Mouse (Mus musculus): ENCODE data around the gene Wdr91.

The Wdr91 gene

GRCm38 (mm10) chr6:34910371-34911219 is at the start of gene Wdr91:
TSS of gene Wdr91 (minus strand) at chr6:34910876.
- peak; percentile 91 for DNase-seq (ENCODE audit: low read depth, low spot score)

- no peak for DNase-seq (ENCODE audit: low read depth, low spot score)
Measured at GRCm38 (mm10) chr6:34959131-34959530, 48.5 kb upstream of the Wdr91 start.

DNA sequence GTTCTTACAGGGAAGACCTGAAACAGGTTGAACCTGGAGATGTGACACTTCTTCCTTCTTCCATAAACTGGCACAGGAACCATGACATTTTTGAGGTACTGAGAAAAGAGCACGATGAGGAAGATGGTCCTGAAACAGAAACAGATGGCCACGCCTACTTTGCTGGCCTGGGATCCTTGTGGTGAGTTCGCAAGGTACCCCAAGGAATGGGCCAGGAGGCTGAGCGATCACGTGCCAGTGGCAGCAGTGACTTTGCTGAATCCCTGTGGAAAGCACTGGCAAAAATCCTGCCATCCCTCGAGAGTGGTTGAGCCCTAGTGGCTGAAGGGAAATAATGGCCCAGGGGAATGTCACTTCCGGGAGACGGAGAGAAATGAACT is 45.2 kb upstream of the Wdr91 start:
- DNase-seq (ENCODE audit: low read depth, low spot score), result no peak

DNA sequence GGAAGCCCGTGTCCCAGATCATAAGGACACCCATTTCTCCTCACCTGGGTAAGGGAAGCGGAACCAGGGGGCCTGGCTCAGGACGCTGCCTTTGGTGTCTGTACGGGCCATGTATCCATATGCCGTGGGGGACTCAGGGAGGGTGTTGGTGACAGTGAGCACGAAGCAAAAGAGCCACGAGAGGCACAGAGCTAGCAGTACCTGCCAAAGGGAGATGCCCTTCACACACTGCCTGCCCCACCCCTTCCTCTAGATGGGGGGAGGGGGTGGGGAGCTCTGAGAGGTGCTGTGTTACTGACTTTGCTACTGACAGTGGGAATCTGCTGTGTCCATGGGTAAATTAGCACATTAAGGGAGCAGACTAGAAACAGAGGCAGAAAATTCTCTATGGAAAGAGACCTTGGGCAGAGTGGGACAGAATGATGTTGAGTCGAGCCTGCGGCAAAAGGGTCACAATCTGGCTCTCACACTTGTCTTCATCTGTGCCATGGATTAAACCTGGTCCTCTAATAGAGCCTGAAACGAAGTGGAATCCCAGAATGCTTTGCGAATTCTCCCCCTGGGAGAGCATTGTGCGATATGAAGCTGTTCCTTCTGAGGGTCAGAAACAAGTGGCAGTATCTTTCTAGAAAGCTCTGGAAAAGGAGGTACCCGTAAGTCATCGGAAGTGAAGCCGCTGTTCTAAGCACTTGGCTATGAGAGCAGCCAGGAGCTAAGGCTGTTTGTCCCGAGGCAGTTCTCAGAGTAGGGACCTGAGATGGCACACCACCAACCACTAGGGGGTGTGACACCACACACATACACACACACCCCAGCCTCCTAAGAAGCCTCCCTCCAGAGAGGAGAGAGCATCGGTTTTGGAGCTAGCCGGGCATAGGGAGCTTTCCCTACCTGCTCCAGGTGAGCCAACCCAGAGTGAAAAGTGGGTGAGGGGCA is 44.5 kb upstream of the Wdr91 start:
- no peak for DNase-seq (ENCODE audit: low read depth, low spot score)

DNA sequence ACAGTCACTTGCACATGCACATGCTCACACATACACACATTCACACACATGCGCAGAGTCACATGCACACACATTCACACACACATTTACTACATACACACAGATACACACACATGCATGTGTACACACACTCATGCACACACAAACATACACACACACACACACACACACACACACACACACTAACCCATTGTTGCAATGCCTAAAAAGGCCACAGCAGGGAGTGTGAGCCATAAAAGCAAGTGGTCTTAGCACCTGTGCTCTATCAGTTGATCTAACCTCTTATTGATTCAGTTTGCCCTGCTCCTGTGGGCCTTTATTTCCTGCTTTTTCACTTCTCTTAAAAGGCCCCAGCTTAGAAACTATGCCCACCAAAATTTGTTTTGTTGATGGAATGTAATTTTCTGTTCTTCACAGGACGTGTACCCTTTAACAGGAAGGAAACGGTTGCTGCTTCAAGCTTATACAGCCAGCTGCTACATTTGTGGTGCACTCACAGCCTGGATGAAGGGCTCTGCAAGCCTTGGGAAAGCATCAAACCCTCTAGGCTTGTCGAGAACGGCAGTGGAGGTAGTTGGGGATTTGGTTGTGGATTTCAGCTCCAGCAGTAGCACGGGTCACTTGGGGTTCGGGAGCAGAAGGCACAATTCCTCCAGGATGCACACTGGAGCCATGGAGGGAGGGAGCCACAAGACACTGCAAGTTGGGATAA is 41.4 kb upstream of the Wdr91 start:
- no peak for DNase-seq (ENCODE audit: low read depth, low spot score)

DNA sequence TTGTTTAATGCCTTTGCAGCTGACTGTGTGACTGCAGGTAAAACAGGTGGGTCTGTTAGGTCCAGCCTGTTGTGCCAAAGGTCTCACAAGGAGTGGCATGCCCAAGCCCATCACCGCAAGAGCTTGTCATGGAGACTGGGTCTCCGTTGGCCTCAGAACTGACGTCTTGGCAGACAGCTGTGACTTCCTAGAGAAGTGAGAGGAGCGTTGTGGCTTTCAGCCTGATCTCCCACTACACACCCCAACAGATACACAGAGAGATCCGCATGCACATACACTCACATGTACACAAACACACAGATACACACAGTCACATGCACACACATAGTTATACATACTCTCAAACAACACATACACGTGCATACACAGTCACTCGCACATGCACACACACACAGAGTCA is 40.8 kb upstream of the Wdr91 start:
- no peak for DNase-seq (ENCODE audit: low read depth, low spot score)

- DNase-seq (ENCODE audit: low read depth, low spot score), result no peak
Measured at GRCm38 (mm10) chr6:34948461-34948860, 37.8 kb upstream of the Wdr91 start.

- DNase-seq (ENCODE audit: low read depth, low spot score), result no peak
Measured at GRCm38 (mm10) chr6:34946486-34947079, 35.9 kb upstream of the Wdr91 start.

- DNase-seq (ENCODE audit: low read depth, low spot score), result no peak
Measured at GRCm38 (mm10) chr6:34943499-34943898, 32.8 kb upstream of the Wdr91 start.

DNA sequence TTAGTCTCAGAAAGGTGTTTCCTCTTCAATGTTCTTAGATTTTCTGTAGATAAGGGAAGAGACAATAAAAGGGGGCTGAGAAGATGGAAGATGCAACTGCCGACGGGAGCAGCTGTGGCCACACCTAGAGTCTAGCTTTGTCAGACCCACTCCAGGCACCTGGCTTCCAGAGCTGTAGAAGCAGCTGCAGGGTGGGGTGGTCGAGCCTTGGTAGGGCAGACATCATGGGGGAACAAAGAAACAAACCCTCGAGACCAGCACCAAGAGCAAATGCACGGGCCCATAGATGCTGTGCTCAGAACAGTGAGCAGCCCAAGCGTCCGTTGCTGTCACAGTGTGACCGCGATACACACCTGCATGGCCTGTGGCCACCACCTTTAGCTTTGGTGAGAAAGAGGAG is 31.8 kb upstream of the Wdr91 start:
- no peak for DNase-seq (ENCODE audit: low read depth, low spot score)

DNA sequence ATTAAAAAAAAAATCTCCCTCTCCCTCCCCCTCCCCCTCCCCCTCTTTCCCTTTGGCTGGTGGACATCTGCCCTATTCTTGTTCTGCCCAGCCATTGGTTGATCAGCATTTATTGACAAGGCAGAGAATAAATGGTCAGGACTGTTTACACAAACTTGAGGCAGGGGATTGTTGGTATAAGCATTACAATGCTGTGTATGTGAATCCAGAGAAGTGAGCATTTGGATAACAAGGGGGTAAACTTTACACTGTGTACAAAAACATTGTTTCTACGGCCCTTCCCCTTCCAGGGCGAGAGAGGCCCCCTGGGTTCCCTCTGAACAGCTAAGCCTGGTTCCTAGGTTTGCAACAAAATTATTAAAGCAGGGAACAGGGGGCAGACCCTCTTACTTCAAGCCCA is 30.8 kb upstream of the Wdr91 start:
- DNase-seq (ENCODE audit: low read depth, low spot score), result no peak

DNA sequence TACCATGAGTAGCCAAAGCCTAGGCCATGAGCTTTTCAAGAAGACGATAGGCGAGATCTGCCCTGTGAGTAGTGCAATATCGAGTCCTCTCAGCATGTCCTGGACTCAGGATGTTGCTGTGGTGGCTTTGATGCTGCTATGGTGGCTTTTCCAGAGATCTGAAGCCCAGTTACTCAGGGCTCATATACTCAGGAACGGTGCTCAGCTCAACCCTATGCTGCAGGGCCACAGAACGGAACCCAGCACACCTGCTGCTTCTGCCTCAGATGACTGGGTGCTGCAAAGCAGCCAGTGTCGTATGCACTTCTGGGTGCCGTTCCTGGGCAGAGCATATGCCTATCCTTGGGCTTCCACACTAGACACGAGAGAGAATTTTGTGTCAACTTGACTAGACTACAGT is 28.8 kb upstream of the Wdr91 start:
- no peak for DNase-seq (ENCODE audit: low read depth, low spot score)

- DNase-seq (ENCODE audit: low read depth, low spot score), result no peak
Measured at GRCm38 (mm10) chr6:34938929-34939325, 28.3 kb upstream of the Wdr91 start.

DNA sequence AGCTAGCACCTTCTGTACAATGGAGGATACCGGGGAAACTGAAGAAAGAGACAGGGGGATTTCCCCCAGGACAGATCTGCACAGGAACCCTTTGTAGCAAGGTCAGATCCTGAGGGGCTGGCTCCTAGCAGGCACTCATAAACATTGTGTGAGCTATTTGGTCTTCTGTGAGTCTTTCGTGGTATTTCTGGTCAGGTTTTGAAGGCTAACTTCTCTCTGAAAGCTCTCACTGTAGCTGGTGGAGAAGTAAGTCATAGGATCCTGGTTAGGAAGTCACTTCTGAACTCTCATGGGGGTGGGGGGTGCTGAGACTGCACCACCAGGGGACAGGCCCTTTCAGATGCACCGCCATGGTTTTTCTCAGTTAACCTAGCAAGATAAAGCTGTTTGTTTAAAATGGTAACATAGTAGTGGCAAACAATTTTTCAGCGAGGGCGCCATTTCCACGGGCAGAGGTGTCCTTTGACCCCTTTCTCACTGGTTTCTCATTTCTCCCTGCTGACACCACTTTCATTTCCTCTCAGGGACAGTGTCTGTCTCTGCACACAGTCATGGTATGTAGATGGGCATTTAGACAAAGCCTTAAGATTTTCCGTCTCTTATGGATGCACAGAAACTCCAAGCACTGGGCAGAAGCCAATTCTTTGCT is 27.7 kb upstream of the Wdr91 start:
- DNase-seq (ENCODE audit: low read depth, low spot score), result no peak

GRCm38 (mm10) chr6:34936743-34937142 is 26.1 kb upstream of the Wdr91 start:
- no peak for DNase-seq (ENCODE audit: low read depth, low spot score)

- no peak for DNase-seq (ENCODE audit: low read depth, low spot score)
Measured at GRCm38 (mm10) chr6:34932633-34933032, 22.0 kb upstream of the Wdr91 start.

DNA sequence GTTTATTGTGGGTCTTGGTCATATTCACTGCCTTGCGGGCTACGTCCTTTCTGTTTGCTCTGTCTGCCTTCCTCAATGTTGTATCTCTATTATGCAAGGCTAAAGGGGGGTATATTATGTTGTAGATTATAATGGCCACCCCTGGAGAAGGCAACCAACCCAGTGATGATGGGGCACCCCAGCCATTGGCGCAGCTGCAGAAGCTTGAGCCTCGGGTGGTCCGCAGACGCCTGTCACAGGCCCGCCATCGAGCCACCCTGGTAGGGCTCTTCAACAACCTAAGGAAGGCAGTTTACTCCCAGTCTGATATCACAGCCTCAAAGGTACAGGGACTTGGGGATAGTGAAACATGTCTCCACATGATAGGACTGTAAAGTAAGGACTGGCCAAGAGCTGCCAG is 16.9 kb upstream of the Wdr91 start:
- DNase-seq (ENCODE audit: low read depth, low spot score), result no peak

- DNase-seq (ENCODE audit: low read depth, low spot score), result peak; percentile 56
Measured at GRCm38 (mm10) chr6:34927156-34927555, 16.5 kb upstream of the Wdr91 start.

DNA sequence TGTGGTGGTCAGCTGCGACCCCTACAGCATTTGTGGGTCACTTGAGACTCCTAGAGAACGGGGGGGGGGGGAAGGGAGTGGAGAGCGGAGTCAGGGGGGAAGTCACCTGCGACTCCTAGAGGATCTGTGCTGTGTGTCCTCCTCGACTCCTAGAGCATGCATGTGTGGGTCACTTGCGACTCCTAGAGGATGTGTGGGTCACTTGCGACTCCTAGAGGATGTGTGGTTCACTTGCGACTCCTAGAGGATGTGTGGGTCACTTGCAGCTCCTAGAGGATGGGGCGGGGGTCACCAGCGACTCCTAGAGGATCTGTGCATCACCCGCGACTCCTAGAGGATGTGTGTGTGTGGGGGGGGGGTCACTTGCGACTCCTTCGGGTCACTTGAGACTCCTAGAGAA is 11.3 kb upstream of the Wdr91 start:
- no peak for DNase-seq (ENCODE audit: low read depth, low spot score)

DNA sequence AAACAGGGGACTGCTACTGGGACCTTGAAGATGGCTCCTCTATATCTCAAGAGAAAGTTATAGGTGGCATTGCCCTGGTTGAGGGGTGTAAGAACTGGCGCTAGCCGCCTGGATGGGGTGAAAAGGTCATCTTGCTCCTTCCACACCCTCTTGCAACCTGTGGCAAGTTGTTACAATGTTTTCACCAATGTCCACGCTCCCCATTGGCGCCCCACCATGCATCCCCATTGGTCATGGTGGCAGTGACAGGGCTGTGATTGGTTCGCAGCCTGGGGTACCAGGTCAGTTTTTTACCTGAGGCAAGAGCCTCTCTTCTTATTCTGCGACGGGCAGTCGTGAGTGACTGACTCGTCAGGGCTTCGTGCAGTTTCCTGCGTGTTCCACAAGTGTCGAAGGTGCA is 10.0 kb upstream of the Wdr91 start:
- DNase-seq (ENCODE audit: low read depth, low spot score), result no peak

GRCm38 (mm10) chr6:34919956-34920355 is 9.3 kb upstream of the Wdr91 start, which contains the start of gene Stra8:
TSS of gene Stra8 (plus strand) at chr6:34920163.
- DNase-seq (ENCODE audit: low read depth, low spot score), result no peak
